Mouse (Mus musculus): ENCODE results near the gene 4930402F06Rik. TPM values are rescaled to one million over a fixed set of nuclear protein-coding genes. Genes with fewer than 3 reads are reported as not detected.

The 4930402F06Rik gene
- polyA plus RNA-seq, 1 experiment: not detected

GRCm38 (mm10) chr2:35408409-35409110, 11.6 kb upstream of the 4930402F06Rik start:
- TF ChIP-seq POLR2A (IDR thresholded peaks at IDR 0.05; ENCODE audit: low read depth, low read length) (no peak), CTCF (IDR thresholded peaks at IDR 0.05; ENCODE audit: extremely low read depth, insufficient read depth, insufficient read length, insufficient replicate concordance) (no peak)
- DNase-seq (ENCODE audit: low read depth in 1 of 2, low spot score in 2 of 2): no peak
- Histone ChIP-seq H3K27me3 (ENCODE audit: control insufficient read depth, insufficient read depth, low read length) (no peaks in the 10 kb centered on the region), H3K36me3 (ENCODE audit: control insufficient read depth, insufficient read depth, low read length) (peaks cover 31% of the 10 kb centered on the region), H3K27ac (ENCODE audit: insufficient read depth, low read length) (no peak overlapping the region), H3K4me3 (ENCODE audit: extremely low read depth, insufficient read depth, insufficient read length) (no peak overlapping the region), H3K4me1 (ENCODE audit: control insufficient read depth, insufficient read depth, insufficient read length) (no peaks in the 10 kb centered on the region; the same call in 1 of the 2 replicates)
- WGBS: 80% methylated on average over 5 of the region's 5 CpGs

GRCm38 (mm10) chr2:35407878-35408277, 10.9 kb upstream of the 4930402F06Rik start:
- no peak for DNase-seq (ENCODE audit: low read depth in 1 of 2, low spot score in 2 of 2)
- Histone ChIP-seq H3K4me1 (ENCODE audit: control insufficient read depth, insufficient read depth, insufficient read length) (no peaks in the 10 kb centered on the region; the same call in 1 of the 2 replicates), H3K27me3 (ENCODE audit: control insufficient read depth, insufficient read depth, low read length) (no peaks in the 10 kb centered on the region), H3K27ac (ENCODE audit: insufficient read depth, low read length) (no peak overlapping the region), H3K4me3 (ENCODE audit: extremely low read depth, insufficient read depth, insufficient read length) (no peak overlapping the region), H3K36me3 (ENCODE audit: control insufficient read depth, insufficient read depth, low read length) (peaks cover 31% of the 10 kb centered on the region)
- TF ChIP-seq POLR2A (IDR thresholded peaks at IDR 0.05; ENCODE audit: low read depth, low read length) (no peak), CTCF (IDR thresholded peaks at IDR 0.05; ENCODE audit: extremely low read depth, insufficient read depth, insufficient read length, insufficient replicate concordance) (no peak)
- 94% methylated on average over 7 of the region's 7 CpGs for WGBS

- no peak for DNase-seq (ENCODE audit: low read depth in 1 of 2, low spot score in 2 of 2)
- peaks cover 33% of the 10 kb centered on the region for H3K36me3 ChIP-seq (ENCODE audit: control insufficient read depth, insufficient read depth, low read length)
- TF ChIP-seq CTCF (IDR thresholded peaks at IDR 0.05; ENCODE audit: extremely low read depth, insufficient read depth, insufficient read length, insufficient replicate concordance) (no peak), POLR2A (IDR thresholded peaks at IDR 0.05; ENCODE audit: low read depth, low read length) (no peak)
- no peaks in the 10 kb centered on the region for H3K27me3 ChIP-seq (ENCODE audit: control insufficient read depth, insufficient read depth, low read length)
- H3K4me1 ChIP-seq (ENCODE audit: control insufficient read depth, insufficient read depth, insufficient read length): no peaks in the 10 kb centered on the region; the same call in 1 of the 2 replicates
- no peak overlapping the region for H3K27ac ChIP-seq (ENCODE audit: insufficient read depth, low read length)
- WGBS: 94% methylated on average over 6 of the region's 6 CpGs
- H3K4me3 ChIP-seq (ENCODE audit: extremely low read depth, insufficient read depth, insufficient read length): no peak overlapping the region
Observed at GRCm38 (mm10) chr2:35407266-35407665, 10.3 kb upstream of the 4930402F06Rik start.

DNA sequence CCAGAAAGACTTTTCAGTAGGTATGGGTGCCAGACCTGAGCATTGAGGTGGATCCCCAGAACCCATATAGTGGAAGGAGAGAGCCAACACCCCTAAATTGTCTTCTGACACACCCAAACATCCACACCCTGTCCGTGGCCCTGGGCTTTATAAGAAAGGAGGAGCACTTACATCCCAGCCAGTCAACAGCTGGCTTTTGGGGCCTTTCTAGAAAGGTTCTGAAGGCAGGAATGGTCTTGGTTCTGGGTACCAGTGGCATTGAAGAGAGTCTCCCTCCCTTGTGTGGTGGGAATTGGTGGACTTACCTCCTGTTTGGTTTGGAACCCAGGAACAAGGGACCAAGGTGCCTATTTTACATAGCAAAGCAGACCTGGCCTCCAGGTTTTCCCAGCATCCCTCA, 9.6 kb upstream of the 4930402F06Rik start:
- TF ChIP-seq POLR2A (IDR thresholded peaks at IDR 0.05; ENCODE audit: low read depth, low read length) (no peak), CTCF (IDR thresholded peaks at IDR 0.05; ENCODE audit: extremely low read depth, insufficient read depth, insufficient read length, insufficient replicate concordance) (no peak)
- Histone ChIP-seq H3K27me3 (ENCODE audit: control insufficient read depth, insufficient read depth, low read length) (no peaks in the 10 kb centered on the region), H3K27ac (ENCODE audit: insufficient read depth, low read length) (no peak overlapping the region), H3K36me3 (ENCODE audit: control insufficient read depth, insufficient read depth, low read length) (peaks cover 35% of the 10 kb centered on the region), H3K4me3 (ENCODE audit: extremely low read depth, insufficient read depth, insufficient read length) (no peak overlapping the region), H3K4me1 (ENCODE audit: control insufficient read depth, insufficient read depth, insufficient read length) (no peaks in the 10 kb centered on the region; the same call in 1 of the 2 replicates)
- DNase-seq (ENCODE audit: low read depth in 1 of 2, low spot score in 2 of 2): no peak
- WGBS: 83% methylated on average over 1 of the region's 1 CpGs

DNA sequence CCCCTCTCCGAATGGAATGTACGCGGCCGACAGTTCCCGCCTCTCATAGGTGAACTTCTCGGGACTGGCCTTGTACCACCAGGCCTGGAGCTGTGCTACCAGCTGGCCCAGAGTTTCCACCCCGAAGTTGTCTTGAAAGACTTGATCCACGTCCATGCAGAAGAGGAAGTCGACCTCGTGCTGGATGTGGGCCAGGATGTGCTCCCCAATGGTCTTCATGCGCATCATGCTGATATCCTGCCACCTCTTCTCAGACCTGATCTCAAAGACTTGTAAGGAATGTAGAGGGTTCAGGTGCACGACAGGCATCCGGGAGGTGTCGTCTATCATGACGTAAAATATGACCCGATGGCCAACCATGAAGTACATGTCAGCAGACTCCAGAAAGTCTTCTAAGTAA, 5.4 kb upstream of the 4930402F06Rik start:
- no peak overlapping the region for H3K27ac ChIP-seq (ENCODE audit: insufficient read depth, low read length)
- H3K27me3 ChIP-seq (ENCODE audit: control insufficient read depth, insufficient read depth, low read length): no peaks in the 10 kb centered on the region
- H3K4me3 ChIP-seq (ENCODE audit: extremely low read depth, insufficient read depth, insufficient read length): no peak overlapping the region
- TF ChIP-seq CTCF (IDR thresholded peaks at IDR 0.05; ENCODE audit: extremely low read depth, insufficient read depth, insufficient read length, insufficient replicate concordance): no peak
- no peak for TF ChIP-seq POLR2A (IDR thresholded peaks at IDR 0.05; ENCODE audit: low read depth, low read length)
- DNase-seq (ENCODE audit: low read depth in 1 of 2, low spot score in 2 of 2): no peak
- H3K4me1 ChIP-seq (ENCODE audit: control insufficient read depth, insufficient read depth, insufficient read length): peaks cover 6% of the 10 kb centered on the region; the same call in 1 of the 2 replicates
- peaks cover 25% of the 10 kb centered on the region for H3K36me3 ChIP-seq (ENCODE audit: control insufficient read depth, insufficient read depth, low read length)
- 86% methylated on average over 16 of the region's 16 CpGs for WGBS

GRCm38 (mm10) chr2:35400739-35401138, 3.8 kb upstream of the 4930402F06Rik start:
- H3K36me3 ChIP-seq (ENCODE audit: control insufficient read depth, insufficient read depth, low read length): peaks cover 14% of the 10 kb centered on the region
- H3K27ac ChIP-seq (ENCODE audit: insufficient read depth, low read length): no peak overlapping the region
- WGBS: 93% methylated on average over 7 of the region's 7 CpGs
- TF ChIP-seq POLR2A (IDR thresholded peaks at IDR 0.05; ENCODE audit: low read depth, low read length) (no peak), CTCF (IDR thresholded peaks at IDR 0.05; ENCODE audit: extremely low read depth, insufficient read depth, insufficient read length, insufficient replicate concordance) (no peak)
- no peak overlapping the region for H3K4me3 ChIP-seq (ENCODE audit: extremely low read depth, insufficient read depth, insufficient read length)
- DNase-seq (ENCODE audit: low read depth in 1 of 2, low spot score in 2 of 2): no peak
- no peaks in the 10 kb centered on the region for H3K27me3 ChIP-seq (ENCODE audit: control insufficient read depth, insufficient read depth, low read length)
- H3K4me1 ChIP-seq (ENCODE audit: control insufficient read depth, insufficient read depth, insufficient read length): peaks cover 6% of the 10 kb centered on the region; the same call in 1 of the 2 replicates
